Mouse (Mus musculus) G1E (cell line): ENCODE results near the gene Crip3.

Source experiments
- CTCF ChIP-seq: IDR thresholded peaks from 2 replicates; pipeline ENCODE4 v1.5.1; 2012; ENCODE audit warnings: low read depth, low read length, inconsistent platforms, mixed read lengths
- GATA1 ChIP-seq: IDR thresholded peaks from 2 replicates; pipeline ENCODE4 v1.6.1; 2012; ENCODE audit warnings: borderline replicate concordance, low read length, inconsistent platforms, mixed read lengths
- GATA2 ChIP-seq: IDR thresholded peaks from 2 replicates; pipeline ENCODE4 v1.6.1; 2012; ENCODE audit warnings: low read depth, low read length, inconsistent platforms, borderline replicate concordance
- TAL1 ChIP-seq: conservative IDR thresholded peaks from 2 replicates; pipeline ENCODE4 v1.6.1; 2012; ENCODE audit warnings: low read depth, low read length, inconsistent platforms, mixed read lengths

DNA sequence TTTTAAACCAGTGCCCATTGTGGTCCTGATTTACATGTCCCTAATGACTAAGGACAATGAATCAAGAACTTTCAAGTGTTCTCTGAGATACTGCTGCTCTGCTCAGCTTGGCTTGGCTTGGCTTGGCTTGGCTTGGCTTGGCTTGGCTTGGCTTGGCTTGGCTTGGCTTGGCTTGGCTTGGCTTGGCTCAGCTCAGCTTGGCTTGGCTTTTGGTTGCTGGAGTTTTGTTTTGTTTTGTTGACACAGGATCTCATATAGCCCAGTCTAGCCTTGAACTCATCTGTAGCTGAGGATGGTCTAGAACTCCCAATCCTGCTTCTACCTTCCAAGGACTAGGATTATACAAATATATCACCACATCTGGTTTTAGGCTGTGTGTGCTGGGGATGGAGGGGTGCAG is 2.2 kb upstream of the Crip3 start:
- TF ChIP-seq CTCF (no peak), TAL1 (no peak), GATA1 (no peak), GATA2 (no peak)
